Mouse (Mus musculus) thymus, adult 2 months (tissue): ENCODE measurements around the gene Steap3. TPM values are rescaled to one million over a fixed set of nuclear protein-coding genes. Genes with fewer than 3 reads are reported as not detected.

Experiments used
- DNase-seq: peaks from one replicate; pipeline ENCODE4 v3.0.0; 2021
- H3K27ac ChIP-seq: fragments of 200-500 bp; 2 replicates; pipeline ENCODE4 v1.5.1; 2012; ENCODE audit warnings: low read length, control low read depth; ENCODE audit not compliant: control insufficient read depth, insufficient read depth
- H3K27me3 ChIP-seq: fragments of 200-500 bp; 2 replicates; pipeline ENCODE4 v1.6.1; 2012; ENCODE audit warnings: mild to moderate bottlenecking, low read length, moderate library complexity, mixed read lengths; ENCODE audit not compliant: control insufficient read depth, insufficient read depth
- H3K36me3 ChIP-seq: fragments of 200-500 bp; 2 replicates; pipeline ENCODE4 v1.6.1; 2012; ENCODE audit warnings: mild to moderate bottlenecking, low read length, moderate library complexity; ENCODE audit not compliant: control insufficient read depth, insufficient read depth
- H3K4me1 ChIP-seq: fragments of 200-500 bp; replicated peaks from 2 replicates; pipeline ENCODE4 v1.6.1; 2012; ENCODE audit warnings: low read length; ENCODE audit not compliant: control insufficient read depth, insufficient read depth
- H3K4me3 ChIP-seq: fragments of 200-500 bp; 2 replicates; pipeline ENCODE4 v1.5.1; 2012; ENCODE audit warnings: mild to moderate bottlenecking, low read length, control low read depth, moderate library complexity; ENCODE audit not compliant: control insufficient read depth, insufficient read depth
- CTCF ChIP-seq: fragments of 200-500 bp; IDR thresholded peaks from 2 replicates; pipeline ENCODE4 v1.5.1; 2012; ENCODE audit warnings: mild to moderate bottlenecking, control low read depth, low read length, moderate library complexity, borderline replicate concordance; ENCODE audit not compliant: control insufficient read depth, poor library complexity, insufficient read depth; ENCODE audit errors: extremely low read depth
- POLR2A ChIP-seq: fragments of 200-500 bp; IDR thresholded peaks from 2 replicates; pipeline ENCODE4 v1.6.1; 2012; ENCODE audit warnings: mild to moderate bottlenecking, low read length, control low read depth, moderate library complexity; ENCODE audit not compliant: control insufficient read depth, poor library complexity, insufficient read depth; ENCODE audit errors: extremely low read depth
- WGBS: fragments of 180-500 bp; shearing (Covaris S2); methylation state at CpG from one replicate; pipeline ENCODE4 v1.1.7; 2018; 5-methylcytosine and 5-hydroxymethylcytosine counted together
- polyA plus RNA-seq: library from polyadenylated mRNA; depleted of rRNA; stranded (reverse); fragments of >200 nt; gene quantifications from 2 replicates; pipeline ENCODE4 v1.2.3, GENCODE M21; 2012; rRNA removed

Gene Steap3
- 19.4 and 24.2 TPM in 2 replicates for polyA plus RNA-seq

GRCm38 (mm10) chr1:120272605-120273004 lies at the start of gene Steap3:
Gene Steap3, minus strand, starts transcription at chr1:120272705.
- Histone ChIP-seq H3K27ac (no peak within 1 kb of the TSS), H3K4me1 (no peaks in the 10 kb centered on the region), H3K36me3 (no peaks in the 10 kb centered on the region), H3K4me3 (no peak within 1 kb of the TSS), H3K27me3 (no peaks in the 10 kb centered on the region)
- no peak for TF ChIP-seq CTCF
- no peak for TF ChIP-seq POLR2A
- DNase-seq = no peak
- 97% methylated on average over 5 of the region's 5 CpGs for WGBS

- no peaks in the 10 kb centered on the region for H3K27me3 ChIP-seq
- H3K27ac ChIP-seq = no peak overlapping the region
- DNase-seq = no peak
- H3K4me3 ChIP-seq = no peak overlapping the region
- 82% methylated on average over 16 of the region's 16 CpGs for WGBS
- no peaks in the 10 kb centered on the region for H3K4me1 ChIP-seq
- H3K36me3 ChIP-seq = no peaks in the 10 kb centered on the region
- TF ChIP-seq POLR2A = no peak
- TF ChIP-seq CTCF = no peak
Measured at GRCm38 (mm10) chr1:120321270-120322021, 48.9 kb upstream of the Steap3 start.

- 52% methylated on average over 2 of the region's 2 CpGs for WGBS
- Histone ChIP-seq H3K27ac (no peak overlapping the region), H3K4me3 (no peak overlapping the region), H3K36me3 (no peaks in the 10 kb centered on the region), H3K4me1 (no peaks in the 10 kb centered on the region), H3K27me3 (no peaks in the 10 kb centered on the region)
- no peak for TF ChIP-seq POLR2A
- TF ChIP-seq CTCF = no peak
- DNase-seq = no peak
Measured at GRCm38 (mm10) chr1:120305801-120306200, 33.3 kb upstream of the Steap3 start.

GRCm38 (mm10) chr1:120296936-120297335 lies 24.4 kb upstream of the Steap3 start:
- Histone ChIP-seq H3K4me3 (no peak overlapping the region), H3K27me3 (no peaks in the 10 kb centered on the region), H3K36me3 (no peaks in the 10 kb centered on the region), H3K4me1 (no peaks in the 10 kb centered on the region), H3K27ac (no peak overlapping the region)
- DNase-seq = no peak
- TF ChIP-seq CTCF = no peak
- no peak for TF ChIP-seq POLR2A
- WGBS = 96% methylated on average over 2 of the region's 2 CpGs

GRCm38 (mm10) chr1:120293803-120294202 lies 21.3 kb upstream of the Steap3 start:
- no peak overlapping the region for H3K27ac ChIP-seq
- TF ChIP-seq CTCF (no peak), POLR2A (no peak)
- no peak overlapping the region for H3K4me3 ChIP-seq
- DNase-seq = no peak
- WGBS = 16% methylated on average over 1 of the region's 1 CpGs
- no peaks in the 10 kb centered on the region for H3K4me1 ChIP-seq
- H3K27me3 ChIP-seq = no peaks in the 10 kb centered on the region
- H3K36me3 ChIP-seq = no peaks in the 10 kb centered on the region

- 96% methylated on average over 3 of the region's 3 CpGs for WGBS
- no peak overlapping the region for H3K4me3 ChIP-seq
- DNase-seq = no peak
- H3K27ac ChIP-seq = no peak overlapping the region
- no peaks in the 10 kb centered on the region for H3K4me1 ChIP-seq
- TF ChIP-seq CTCF = no peak
- no peak for TF ChIP-seq POLR2A
- no peaks in the 10 kb centered on the region for H3K36me3 ChIP-seq
- H3K27me3 ChIP-seq = no peaks in the 10 kb centered on the region
Measured at GRCm38 (mm10) chr1:120291709-120292108, 19.2 kb upstream of the Steap3 start.
